Mouse (Mus musculus) R1 (cell line): ENCODE results near the gene Olfr585.

Source experiments
- DNase-seq: peaks from one replicate; pipeline ENCODE4 v3.0.0-alpha.2; 2018; ENCODE audit warnings: low read depth, low spot score

Gene Olfr585

DNA sequence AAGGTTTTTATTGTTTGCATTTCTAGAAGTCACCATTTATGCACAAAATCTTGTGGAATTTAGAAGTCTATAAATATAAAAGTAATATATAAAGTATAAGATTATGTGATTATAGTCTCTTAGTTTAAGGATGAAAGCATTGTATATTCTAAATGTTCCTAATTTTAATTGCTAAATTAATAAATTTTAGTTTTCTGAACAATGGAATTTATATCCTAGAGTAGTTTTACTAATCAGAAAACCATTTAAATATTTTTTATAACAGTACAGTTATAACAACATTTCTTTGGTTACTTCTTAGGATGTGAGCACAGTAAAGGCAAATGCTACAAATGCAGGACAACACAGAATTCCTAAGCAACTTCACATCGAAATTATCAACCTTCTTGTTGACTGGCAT is at the start of gene Olfr585:
Olfr585 (plus strand) TSS at position 301 of the 400 bp plus-strand sequence.
- no peak for DNase-seq

DNA sequence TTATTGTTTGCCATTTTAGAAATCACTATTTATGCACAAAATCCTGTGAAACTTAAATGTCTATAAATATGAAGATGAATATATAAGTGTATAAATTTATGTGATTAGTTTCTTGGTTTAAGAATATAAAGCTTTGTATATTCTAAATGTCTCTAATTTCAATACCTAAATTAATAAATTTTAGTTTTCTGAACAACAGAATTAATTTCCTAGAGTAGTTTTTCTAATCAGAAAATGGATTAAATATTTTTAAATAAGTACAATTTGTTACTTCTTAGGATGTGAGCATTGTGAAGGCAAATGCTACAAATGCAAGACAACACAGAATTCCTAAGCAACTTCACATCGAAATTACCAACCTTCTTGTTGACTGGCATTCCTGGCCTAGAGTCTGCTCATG is 46.5 kb upstream of the Olfr585 start, which contains the start of gene Olfr583:
Olfr583 (plus strand) TSS at position 301 of the 400 bp plus-strand sequence.
- no peak for DNase-seq

DNA sequence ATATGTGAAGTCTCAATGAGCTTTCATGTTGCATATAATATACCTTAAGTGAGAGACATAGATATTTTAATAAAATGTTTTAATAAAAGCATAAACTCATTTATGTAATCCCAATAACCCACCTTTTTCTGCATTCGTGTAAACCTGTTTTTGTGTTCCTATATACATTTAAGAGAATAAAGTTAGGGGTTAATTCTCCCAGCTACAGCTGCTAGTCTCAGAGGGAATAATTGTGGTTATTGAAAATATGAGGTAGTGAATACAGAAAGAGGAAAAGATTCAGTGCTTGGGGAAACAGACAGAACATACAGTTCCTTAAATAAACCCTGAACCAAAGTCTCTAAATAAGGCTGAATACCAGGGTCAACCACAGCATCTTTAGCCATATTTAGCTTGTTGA is 15.9 kb upstream of the Olfr585 start, which contains the start of gene Olfr584:
Olfr584 (plus strand) TSS at position 301 of the 400 bp plus-strand sequence.
- no peak for DNase-seq

DNA sequence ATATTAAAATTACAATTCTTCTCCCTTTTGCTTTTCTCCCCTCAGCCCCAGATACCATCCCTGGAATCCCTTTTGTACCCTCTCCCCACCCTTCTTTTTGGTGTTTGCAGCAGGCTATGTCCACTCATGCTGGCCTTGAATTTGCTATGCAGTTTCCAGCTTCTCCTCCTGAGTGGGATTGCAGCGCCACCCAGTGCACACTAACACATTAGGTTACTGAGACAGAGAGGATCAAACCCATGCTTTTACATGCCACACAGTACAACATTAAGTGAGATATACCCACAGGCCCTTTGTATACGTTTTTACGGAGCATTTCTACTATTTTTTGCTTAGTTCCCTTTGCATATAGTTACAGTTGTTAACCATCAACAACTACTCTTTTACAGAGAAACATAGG is 21.9 kb downstream of the Olfr585 start:
- peak; percentile 12 for DNase-seq

DNA sequence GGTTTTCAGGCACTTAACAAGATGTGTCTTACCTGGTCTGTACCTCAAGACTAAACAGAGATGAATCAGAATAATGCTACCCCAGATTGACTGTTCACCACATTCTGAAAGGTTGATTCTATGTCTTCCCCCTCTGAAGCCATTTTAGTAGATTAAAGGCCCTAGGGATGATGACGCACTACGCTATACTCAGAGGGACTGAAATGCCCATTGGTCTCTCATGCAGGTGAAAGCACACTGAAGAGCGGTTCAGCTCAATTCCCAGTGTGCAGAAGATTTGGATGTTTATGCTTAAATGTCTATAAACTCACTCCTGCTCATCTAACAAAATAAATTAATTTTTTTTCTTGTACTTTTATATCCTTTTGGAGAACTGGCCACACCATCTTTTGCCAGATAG is 28.0 kb downstream of the Olfr585 start, which contains the start of gene Olfr586:
Olfr586 (minus strand) TSS at position 101 of the 400 bp plus-strand sequence.
- DNase-seq, result no peak

- no peak for DNase-seq
Observed at GRCm38 (mm10) chr7:103140579-103140978, 43.1 kb downstream of the Olfr585 start, which contains the start of gene Olfr588-ps1. Olfr588-ps1 (plus strand) TSS chr7:103140879.
